Mouse (Mus musculus): Measurements from ENCODE around the gene Foxg1. TPM values are rescaled to one million over a fixed set of nuclear protein-coding genes. Genes with fewer than 3 reads are reported as not detected.

The Foxg1 gene
- total RNA-seq, 2 experiments from 2014 or later, result 0.09 to 0.25 TPM

GRCm38 (mm10) chr12:49386081-49386805 lies 3.8 kb downstream of the Foxg1 start:
- DNase-seq, result no peak

- no peak for DNase-seq
Measured at GRCm38 (mm10) chr12:49387856-49388598, 5.6 kb downstream of the Foxg1 start.

DNA sequence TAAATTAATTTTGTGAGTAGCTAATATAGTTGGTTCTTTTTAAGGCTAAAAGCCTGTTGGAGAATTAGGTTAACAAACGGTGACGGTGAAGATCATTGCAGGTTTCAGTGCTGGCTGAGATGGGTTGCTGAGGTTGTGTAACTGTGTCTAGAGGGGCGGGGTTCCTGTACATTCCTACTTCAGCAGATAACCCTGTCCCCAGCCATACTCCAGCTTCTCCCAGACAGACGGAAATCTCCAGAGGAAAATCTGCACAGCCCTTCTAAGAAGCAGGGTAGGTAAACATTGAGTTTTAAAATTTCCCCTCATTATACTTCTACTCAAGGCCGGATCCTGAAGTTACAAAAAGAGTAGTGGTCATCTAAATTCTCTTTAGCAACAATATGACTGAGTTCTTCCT lies 7.2 kb downstream of the Foxg1 start:
- no peak for DNase-seq

DNA sequence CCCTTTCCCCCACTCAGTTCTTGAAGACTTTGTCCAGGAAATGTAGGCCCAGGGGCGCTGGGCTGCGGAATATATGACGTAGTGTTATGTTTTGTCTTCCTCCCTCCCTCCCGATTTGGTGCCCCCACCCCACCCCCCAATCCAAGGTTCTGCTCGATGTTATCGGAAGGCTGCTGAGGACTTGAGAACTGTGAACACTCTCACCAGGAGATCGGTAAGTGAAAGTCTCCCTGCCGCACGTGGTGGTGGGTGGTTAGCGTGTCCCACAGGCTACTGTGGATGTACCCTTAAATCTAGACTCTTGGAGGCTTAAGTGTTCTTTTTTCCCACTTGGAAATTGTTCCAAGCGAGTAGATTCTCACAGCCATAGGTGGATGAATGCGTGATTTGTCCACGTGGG lies 7.8 kb downstream of the Foxg1 start:
- no peak for DNase-seq

DNA sequence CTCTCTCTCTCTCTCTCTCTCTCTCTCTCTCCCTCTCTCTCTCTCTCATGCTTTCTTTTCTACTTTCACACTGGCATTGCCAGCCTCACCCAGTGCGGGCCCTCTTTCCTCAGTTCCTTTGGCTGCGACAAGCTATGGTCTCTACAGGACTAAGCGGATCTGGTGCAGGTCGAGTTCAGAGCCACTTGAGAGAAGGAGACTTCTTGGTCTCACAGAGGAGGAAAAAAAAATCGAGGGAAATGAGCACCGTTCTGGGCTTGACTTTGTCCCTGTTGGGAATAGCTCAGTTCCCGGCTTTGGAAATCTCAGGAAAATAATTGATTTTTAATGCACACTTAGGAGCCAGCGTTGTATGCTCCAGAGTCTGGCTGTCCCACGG lies 8.5 kb downstream of the Foxg1 start:
- DNase-seq, result no peak

- peak; percentile 38 for DNase-seq
Measured at GRCm38 (mm10) chr12:49391305-49392040, 9.0 kb downstream of the Foxg1 start.

DNA sequence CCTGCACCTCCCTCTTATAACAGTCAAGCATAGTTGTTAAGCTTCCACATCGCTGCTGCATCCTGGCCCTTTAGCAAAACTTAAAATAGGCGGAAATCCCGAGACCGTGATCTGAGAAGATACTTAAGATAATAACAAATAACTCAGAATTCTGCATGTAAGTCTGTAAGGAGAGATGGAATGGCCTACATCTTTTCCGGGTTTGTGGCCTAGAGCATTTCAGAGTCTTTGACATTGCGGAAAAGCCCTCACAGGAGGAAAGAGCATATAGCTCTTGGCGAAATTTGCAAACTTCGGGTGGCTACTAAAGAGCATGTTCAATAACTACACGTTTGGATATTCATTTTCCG lies 9.6 kb downstream of the Foxg1 start:
- DNase-seq, result no peak

DNA sequence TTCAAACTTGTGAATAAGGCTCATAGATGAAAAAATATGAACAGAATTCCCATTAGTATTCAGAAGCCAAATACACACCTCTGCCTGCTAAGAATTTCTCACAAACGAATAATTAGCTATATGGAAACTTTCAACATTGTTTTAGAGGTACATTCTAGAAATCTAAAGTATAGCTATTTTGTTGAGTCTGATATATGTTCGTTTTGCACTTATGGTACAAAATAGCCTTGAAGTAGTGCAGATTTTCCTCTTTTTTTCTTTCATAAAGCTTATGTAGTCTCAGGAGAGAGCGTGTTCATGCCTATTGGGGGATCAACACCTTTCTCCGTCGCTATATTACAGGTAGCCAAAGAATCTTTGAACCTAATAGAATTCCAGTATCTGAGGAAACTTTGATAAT lies 10.4 kb downstream of the Foxg1 start:
- no peak for DNase-seq

DNA sequence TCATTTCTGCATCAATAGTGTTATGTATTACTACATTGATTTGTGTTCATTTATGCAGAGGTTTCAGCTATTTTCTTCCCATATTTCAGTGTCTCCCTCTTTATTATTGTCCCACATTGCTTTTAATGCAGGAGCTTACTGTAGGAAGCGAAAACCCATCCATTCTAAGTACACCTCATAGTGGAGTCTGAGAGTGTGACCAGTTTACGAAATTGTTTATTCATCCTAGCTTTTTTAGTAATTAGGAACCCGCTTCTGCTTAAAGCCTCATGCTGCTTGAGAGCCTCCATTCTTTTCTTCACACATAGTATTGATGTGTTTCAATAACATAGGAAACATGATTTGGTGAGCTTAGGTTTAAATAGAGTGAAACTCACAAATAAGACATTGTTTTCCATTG lies 11.2 kb downstream of the Foxg1 start:
- DNase-seq, result no peak

DNA sequence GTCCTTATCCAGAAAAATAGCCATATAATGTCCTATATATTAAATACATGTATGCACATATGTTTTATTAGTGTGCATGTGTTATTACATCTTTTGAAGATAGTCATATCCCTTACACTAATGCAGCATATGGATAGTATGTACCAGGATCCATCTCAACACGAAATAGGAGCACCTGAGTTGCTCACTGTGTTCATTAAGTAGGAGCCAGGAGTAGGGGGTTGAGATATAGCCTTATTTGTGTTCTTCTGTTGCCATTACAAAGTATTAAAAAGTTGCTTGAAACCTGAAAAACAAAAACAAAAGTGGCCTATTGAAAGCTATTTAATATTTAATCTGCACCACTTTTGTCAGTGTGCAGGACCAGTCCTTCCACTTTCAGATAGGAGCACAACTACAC lies 11.7 kb downstream of the Foxg1 start:
- DNase-seq, result no peak

DNA sequence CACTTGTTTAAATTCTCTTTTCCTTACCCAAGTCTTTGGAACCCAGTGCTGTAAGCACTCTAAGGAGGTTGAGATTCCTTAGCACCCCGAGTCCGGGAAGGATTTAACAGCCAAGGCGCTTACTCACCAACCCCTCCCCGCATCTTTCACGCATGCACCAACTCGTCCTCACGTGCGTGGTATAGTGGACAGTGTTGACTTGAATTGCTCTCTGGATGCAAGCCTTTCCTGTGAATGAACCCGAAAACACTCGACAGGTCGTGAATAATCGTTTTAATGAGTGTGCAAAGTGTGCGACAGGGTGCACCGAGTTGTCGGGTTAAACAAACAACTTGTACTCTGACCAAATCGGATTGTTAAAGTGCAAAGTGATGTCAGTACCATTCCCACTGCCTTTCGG lies 12.4 kb downstream of the Foxg1 start:
- DNase-seq, result no peak

DNA sequence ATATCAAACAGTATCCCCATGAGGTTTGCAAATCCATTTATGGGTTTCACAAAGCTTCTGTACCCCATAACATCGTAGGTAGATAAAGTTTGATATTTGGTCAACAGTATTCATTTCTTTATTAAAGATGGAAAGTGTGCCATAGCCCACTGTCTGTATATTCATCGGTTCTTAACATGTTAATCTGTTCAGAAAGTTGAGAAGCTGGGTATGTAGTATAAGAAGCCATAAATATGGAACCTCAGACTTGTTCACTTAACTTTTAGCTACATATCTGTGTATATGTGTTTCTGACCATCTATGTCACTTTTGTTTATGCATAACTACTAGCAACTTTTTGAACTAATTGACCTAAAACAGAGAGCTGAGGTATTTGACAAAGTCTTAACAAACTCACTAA lies 13.5 kb downstream of the Foxg1 start:
- DNase-seq, result no peak

DNA sequence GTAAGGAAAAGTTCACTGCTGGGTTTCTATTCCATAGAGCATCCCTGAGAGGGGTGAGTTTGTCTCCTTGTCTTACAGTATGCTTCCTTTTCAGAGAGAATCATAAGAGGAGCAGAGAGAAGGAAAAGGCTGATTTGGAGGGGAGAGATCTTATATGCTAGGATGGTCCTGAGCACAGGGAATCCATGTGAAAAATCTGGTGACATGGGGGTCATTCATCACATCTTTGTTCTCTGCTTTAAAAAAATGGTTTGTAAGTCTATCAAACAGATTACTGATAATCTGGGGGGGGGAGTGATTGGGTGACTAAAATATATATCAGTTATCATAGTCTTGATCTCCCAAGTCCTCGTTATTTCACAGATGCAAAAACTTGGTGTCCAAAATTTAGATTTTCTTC lies 14.3 kb downstream of the Foxg1 start:
- no peak for DNase-seq

DNA sequence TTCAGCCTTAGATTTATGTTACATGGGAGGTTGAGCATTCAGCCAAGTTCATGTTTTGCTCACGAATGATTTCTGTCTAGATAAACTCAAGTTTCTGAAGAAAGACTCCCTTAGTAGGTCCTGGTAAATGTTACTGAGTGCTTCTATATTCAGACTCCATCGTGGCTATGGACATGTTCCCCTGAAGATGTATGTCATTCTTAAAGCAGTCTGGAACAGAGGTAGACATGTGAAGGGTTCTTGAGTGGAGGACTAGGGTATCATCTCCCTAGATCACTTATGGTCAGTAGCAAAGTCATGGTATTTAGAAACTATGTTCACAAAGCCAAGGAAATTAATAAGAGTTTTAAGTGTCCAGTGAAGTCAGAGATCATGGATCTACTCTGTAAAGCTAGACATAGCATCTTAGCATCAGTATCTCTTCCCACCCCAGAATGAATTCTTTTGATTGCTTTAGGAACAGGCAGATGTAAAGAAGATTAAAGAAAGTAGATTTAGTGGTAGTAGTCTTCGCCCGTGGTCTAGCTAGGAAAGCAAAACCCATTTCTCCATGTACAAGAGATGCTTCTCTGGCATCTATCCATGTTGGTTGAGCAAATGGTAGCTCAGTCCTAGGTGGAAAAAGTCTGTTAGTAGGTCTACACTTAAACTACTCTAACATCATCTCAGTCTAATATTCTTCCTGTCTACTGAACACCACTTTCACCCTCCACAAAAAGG lies 15.1 kb downstream of the Foxg1 start:
- DNase-seq, result no peak

DNA sequence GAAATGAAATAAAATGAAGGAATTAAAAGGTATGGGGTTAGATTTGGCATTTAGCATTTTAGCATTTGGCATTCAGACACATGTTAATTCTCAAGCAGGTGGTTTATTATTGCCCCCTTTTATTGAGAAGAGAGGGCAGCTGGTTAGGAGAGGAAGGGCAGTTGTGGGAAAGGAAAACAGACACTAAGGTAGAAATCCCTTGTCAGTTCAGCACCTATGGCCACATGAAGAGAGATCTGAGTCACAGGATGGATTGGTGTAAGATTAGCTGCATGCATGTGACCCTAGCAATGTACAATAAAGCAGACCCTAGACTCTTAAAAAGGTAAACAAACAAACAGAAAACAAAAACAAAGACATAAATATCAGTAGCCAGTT lies 15.7 kb downstream of the Foxg1 start:
- DNase-seq, result no peak

- DNase-seq, result no peak
Measured at GRCm38 (mm10) chr12:49398636-49399035, 16.2 kb downstream of the Foxg1 start.

GRCm38 (mm10) chr12:49399611-49400010 lies 17.2 kb downstream of the Foxg1 start:
- DNase-seq, result no peak

DNA sequence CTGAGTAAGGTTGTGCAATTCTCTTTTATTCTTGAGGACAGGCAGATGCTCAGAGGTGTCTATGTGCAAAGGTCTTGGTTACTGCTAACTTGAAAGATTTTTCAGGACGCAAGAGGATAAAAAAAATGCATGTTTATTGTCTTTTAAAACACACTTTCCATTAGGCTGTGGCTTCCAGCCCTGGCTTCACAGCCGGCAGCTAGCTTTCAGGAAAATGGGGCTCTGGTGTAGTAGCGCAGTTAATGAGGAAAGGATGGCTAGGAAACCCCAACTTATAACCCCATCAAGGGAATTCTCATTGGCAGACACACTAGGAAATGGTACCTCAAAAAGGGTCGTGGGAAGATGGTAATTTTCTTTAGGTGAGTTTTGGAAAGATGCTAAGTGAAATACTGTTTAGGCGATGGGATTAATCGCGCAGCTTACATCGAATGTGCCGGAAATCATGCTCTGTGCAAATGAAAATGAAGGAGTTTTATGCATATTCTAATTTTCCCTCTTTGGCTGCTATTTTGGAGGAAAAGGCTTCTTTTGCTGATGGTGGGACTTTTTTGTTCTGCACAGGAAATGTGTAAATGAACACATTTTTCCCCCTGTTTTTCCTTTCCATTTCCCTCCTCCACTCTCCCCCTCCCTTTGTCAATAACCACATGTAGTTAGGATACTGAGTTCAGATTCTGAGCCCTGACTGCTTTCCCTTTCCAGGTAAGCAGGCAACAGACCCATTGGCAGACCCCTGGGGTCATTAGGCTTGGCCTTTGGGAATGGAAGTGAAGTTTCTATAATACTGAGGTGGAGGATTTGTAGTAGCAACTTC lies 17.8 kb downstream of the Foxg1 start:
- no peak for DNase-seq

- DNase-seq, result no peak
Measured at GRCm38 (mm10) chr12:49400853-49401118, 18.3 kb downstream of the Foxg1 start.

DNA sequence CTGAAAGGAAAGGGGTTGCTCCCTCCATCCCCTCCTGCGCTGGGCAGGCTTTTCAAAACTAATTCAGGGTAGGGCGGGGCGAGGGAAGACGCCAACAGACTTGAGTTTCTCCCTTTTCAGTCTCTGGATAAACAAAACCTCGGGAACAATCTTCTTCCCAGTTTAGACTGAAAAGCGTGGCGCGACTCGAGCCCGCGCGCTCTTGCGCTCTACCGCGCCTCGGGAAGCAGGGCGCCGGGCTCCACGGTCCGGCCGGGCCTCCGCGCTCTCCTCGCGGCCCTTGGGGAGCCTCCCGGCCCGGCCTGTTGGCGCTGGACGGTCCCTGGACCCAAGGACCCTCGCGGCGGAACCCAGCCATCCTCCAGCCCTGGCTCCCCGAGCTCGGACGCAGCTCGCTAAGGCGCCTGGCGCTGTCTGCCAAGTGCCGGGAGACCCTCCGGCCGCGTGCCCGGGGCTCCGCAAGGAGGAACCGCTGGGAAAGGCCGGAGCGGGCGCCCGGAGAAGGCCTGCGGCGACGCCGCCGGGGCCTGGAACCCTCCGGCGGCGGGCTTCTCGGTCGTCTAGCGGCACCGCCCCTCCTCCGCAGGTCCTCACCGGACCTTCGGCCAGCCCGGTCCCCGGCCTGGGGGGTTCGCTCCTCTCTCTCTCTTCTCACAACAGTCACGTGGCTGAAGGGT lies 18.8 kb downstream of the Foxg1 start:
- peak; percentile 13 for DNase-seq

GRCm38 (mm10) chr12:49401796-49402130 lies 19.3 kb downstream of the Foxg1 start:
- no peak for DNase-seq

GRCm38 (mm10) chr12:49409833-49410232 lies 27.4 kb downstream of the Foxg1 start:
- no peak for DNase-seq
